Mouse (Mus musculus): ENCODE data around the gene Atxn7l3. TPM values are rescaled to one million over a fixed set of nuclear protein-coding genes. Genes with fewer than 3 reads are reported as not detected.

Atxn7l3 gene
- total and polyA plus RNA-seq, 2 experiments from 2014 or later = 26.5 to 166 TPM

DNA sequence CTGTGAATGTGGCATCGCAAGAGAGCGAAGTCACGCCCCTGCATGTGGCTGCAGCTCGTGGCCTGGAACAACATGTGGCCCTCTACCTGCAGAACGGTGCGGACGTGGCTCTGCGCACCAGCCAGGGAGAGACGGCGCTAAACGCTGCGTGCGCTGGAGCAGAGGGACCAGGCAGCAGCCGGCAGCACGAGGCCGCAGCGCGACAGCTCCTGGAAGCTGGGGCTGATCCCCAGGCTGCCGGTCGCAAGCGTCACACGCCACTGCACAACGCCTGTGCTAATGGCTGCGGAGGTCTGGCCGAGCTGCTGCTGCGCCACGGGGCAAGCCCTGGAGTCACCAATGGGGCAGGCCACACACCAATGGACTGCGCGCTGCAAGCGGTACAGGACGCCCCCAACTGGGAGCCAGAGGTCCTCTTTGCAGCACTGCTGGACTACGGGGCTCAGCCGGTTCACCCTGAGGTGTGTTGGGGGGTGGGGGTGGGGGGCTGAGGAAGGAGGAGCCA, 20.0 kb downstream of the Atxn7l3 start:
- Histone ChIP-seq H3K4me2 (ENCODE audit: low read depth, low read length, poor library complexity, severe bottlenecking) (peak overlapping the region; percentile 80), H3K9ac (replicated peaks; ENCODE audit: low read length, poor library complexity, severe bottlenecking) (peak overlapping the region; percentile 65), H3K27ac (ENCODE audit: low read depth, low read length) (peak overlapping the region; percentile 60; the same call in 1 of the 2 replicates), H3K27me3 (ENCODE audit: insufficient read depth, low read length) (no peaks in the 10 kb centered on the region), H3K4me1 (ENCODE audit: insufficient read depth, low read length) (peaks cover 3% of the 10 kb centered on the region; the same call in 1 of the 2 replicates), H3K9me3 (ENCODE audit: low read length) (no peaks in the 10 kb centered on the region), H3K4me3 (ENCODE audit: low read depth, low read length) (peak overlapping the region; percentile 34), H3K36me3 (ENCODE audit: insufficient read depth, low read length) (no peaks in the 10 kb centered on the region)
- under 1% methylated on average over 32 of the region's 33 CpGs for WGBS
- peak; percentile 72 for ATAC-seq (ENCODE audit: low FRiP score)
- peak; percentile 40 for DNase-seq (ENCODE audit: low spot score)
- TF ChIP-seq CTCF (IDR thresholded peaks at IDR 0.05) = no peak

DNA sequence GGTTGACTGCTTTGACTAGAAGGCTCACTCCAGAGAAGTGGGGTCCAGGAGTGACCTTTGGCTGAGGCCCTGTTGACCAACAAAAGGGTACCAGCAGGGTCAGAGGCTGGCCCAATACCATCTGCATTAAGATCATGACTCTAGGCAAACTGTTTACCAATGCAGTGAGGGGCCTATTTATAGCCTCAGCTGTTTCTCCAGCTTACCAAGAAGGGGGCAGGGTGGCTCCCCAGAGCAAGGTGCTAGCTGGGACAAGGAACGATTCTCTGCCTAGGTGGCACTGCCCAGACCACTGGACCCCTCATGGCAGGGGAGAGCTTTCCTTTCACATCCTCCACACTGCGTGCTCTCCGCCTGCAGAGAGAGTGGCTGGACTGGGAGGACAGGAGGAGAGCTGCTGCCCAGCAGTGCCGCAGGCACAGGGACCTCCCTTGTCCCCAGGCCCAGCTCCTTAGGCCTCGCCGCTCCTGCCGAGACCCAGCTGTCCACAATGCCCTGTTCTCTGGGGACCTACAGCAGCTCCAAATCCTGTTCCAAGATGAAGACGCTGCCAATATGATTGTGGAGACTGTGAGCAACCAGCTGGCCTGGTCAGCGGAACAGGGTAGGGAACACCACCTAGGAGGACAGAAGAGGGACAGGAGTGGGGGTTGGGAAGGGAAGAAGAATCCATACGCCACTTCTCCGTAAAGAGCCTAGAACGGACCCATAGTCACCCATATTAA, 27.7 kb downstream of the Atxn7l3 start, which contains the start of gene Asb16:
Asb16 (plus strand) TSS at position 224 of the 725 bp plus-strand sequence.
- ATAC-seq (ENCODE audit: low FRiP score) (no peak), DNase-seq (ENCODE audit: low spot score) (no peak)
- Histone ChIP-seq H3K27ac (ENCODE audit: low read depth, low read length) (no peak within 1 kb of the TSS), H3K9me3 (ENCODE audit: low read length) (no peaks in the 10 kb centered on the region), H3K9ac (replicated peaks; ENCODE audit: low read length, poor library complexity, severe bottlenecking) (no peak within 1 kb of the TSS), H3K36me3 (ENCODE audit: insufficient read depth, low read length) (no peaks in the 10 kb centered on the region), H3K4me1 (ENCODE audit: insufficient read depth, low read length) (no peaks in the 10 kb centered on the region), H3K4me2 (ENCODE audit: low read depth, low read length, poor library complexity, severe bottlenecking) (no peak within 1 kb of the TSS), H3K4me3 (ENCODE audit: low read depth, low read length) (no peak within 1 kb of the TSS), H3K27me3 (ENCODE audit: insufficient read depth, low read length) (no peaks in the 10 kb centered on the region)
- WGBS = 81% methylated on average over 12 of the region's 12 CpGs
- no peak for TF ChIP-seq CTCF (IDR thresholded peaks at IDR 0.05)

DNA sequence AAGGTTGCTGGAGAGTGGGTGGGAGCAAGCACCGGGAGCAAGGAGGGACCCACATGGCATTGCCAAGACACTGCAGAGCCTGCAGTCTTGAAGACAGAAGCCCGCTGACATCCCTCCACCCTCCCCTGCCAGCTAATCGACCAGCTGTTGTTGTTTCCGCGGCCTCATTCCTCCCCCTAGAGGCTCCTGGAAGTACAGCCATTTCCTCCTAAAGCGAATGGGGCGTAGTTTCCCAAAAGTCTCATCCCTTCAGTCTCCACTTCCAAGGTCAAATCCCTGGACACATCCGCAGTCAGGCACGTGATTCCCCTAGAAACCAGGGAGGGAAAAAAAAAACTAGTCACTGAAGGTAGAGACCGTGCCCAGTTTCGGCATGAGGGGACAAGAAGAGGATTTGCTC, 29.0 kb downstream of the Atxn7l3 start:
- no peak overlapping the region for H3K4me2 ChIP-seq (ENCODE audit: low read depth, low read length, poor library complexity, severe bottlenecking)
- TF ChIP-seq CTCF (IDR thresholded peaks at IDR 0.05) = peak; percentile 81
- no peak overlapping the region for H3K9ac ChIP-seq (replicated peaks; ENCODE audit: low read length, poor library complexity, severe bottlenecking)
- no peaks in the 10 kb centered on the region for H3K36me3 ChIP-seq (ENCODE audit: insufficient read depth, low read length)
- H3K9me3 ChIP-seq (ENCODE audit: low read length) = no peaks in the 10 kb centered on the region
- ATAC-seq (ENCODE audit: low FRiP score) (peak; percentile 72; the same call in 1 of the 2 replicates), DNase-seq (ENCODE audit: low spot score) (peak; percentile 89)
- no peak overlapping the region for H3K4me3 ChIP-seq (ENCODE audit: low read depth, low read length)
- H3K4me1 ChIP-seq (ENCODE audit: insufficient read depth, low read length) = no peaks in the 10 kb centered on the region
- no peaks in the 10 kb centered on the region for H3K27me3 ChIP-seq (ENCODE audit: insufficient read depth, low read length)
- H3K27ac ChIP-seq (ENCODE audit: low read depth, low read length) = no peak overlapping the region
- WGBS = 9% methylated on average over 11 of the region's 11 CpGs

DNA sequence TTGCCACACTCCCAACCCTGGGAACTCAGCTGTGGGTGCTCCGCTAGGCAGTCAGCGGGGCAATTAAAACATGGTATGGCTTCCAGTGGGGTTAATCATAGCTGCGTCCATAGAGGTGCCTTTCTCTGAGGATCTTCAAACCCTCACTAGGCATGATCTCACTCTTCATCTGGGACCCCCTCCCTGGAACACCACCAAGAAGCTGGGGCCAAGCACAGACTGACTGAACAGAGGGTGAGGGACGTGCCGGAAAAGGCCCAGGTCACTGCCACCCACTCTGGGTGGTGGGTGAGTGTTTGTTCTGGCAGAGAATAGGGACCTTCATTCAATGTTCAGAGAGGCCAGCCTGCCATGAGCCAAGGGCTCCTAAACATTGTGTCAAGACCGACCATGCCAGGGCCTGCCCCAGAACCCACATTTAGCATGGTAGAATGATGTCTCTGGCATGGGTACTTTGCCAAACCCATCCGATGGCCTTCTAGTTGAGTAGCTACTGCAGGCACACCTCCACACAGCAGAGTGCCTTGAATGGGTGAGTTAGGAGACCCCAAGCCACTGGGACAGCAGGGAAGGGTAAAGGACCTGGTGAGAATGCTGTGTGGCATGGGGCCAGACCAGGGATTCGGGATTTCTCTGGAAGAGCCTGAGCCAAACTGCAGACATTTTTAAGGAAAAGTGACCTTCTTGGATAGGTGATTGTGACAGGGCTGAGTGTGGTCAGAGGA, 29.6 kb downstream of the Atxn7l3 start:
- H3K36me3 ChIP-seq (ENCODE audit: insufficient read depth, low read length) = no peaks in the 10 kb centered on the region
- TF ChIP-seq CTCF (IDR thresholded peaks at IDR 0.05) = no peak
- no peaks in the 10 kb centered on the region for H3K9me3 ChIP-seq (ENCODE audit: low read length)
- H3K4me3 ChIP-seq (ENCODE audit: low read depth, low read length) = no peak overlapping the region
- ATAC-seq (ENCODE audit: low FRiP score) (no peak), DNase-seq (ENCODE audit: low spot score) (no peak)
- no peak overlapping the region for H3K27ac ChIP-seq (ENCODE audit: low read depth, low read length)
- 88% methylated on average over 8 of the region's 8 CpGs for WGBS
- no peak overlapping the region for H3K4me2 ChIP-seq (ENCODE audit: low read depth, low read length, poor library complexity, severe bottlenecking)
- H3K9ac ChIP-seq (replicated peaks; ENCODE audit: low read length, poor library complexity, severe bottlenecking) = no peak overlapping the region
- no peaks in the 10 kb centered on the region for H3K27me3 ChIP-seq (ENCODE audit: insufficient read depth, low read length)
- H3K4me1 ChIP-seq (ENCODE audit: insufficient read depth, low read length) = no peaks in the 10 kb centered on the region

DNA sequence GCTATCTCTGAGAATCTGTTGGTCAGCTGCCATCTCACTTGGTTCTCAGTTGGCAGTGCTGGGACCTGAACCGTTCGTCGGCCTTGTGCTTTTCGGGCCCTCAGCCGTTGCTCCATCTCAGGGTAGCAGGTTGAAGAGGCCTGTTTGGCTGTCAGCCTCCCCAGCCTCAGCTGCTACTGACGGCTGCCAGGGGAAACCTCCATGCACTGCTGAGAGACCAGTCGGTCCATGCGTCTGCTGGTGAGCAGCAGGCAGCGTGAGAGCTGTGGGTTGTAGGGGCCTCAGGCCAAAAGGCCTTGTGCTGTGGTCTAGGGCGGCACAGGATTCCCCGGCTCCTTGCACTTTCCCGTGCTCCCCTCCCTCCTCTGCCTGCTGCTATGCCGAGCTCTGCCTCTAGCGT, 30.6 kb downstream of the Atxn7l3 start:
- Histone ChIP-seq H3K9ac (replicated peaks; ENCODE audit: low read length, poor library complexity, severe bottlenecking) (no peak overlapping the region), H3K4me1 (ENCODE audit: insufficient read depth, low read length) (no peaks in the 10 kb centered on the region), H3K27ac (ENCODE audit: low read depth, low read length) (no peak overlapping the region), H3K4me3 (ENCODE audit: low read depth, low read length) (no peak overlapping the region), H3K36me3 (ENCODE audit: insufficient read depth, low read length) (no peaks in the 10 kb centered on the region), H3K4me2 (ENCODE audit: low read depth, low read length, poor library complexity, severe bottlenecking) (no peak overlapping the region), H3K9me3 (ENCODE audit: low read length) (no peaks in the 10 kb centered on the region), H3K27me3 (ENCODE audit: insufficient read depth, low read length) (no peaks in the 10 kb centered on the region)
- WGBS = 62% methylated on average over 14 of the region's 14 CpGs
- ATAC-seq (ENCODE audit: low FRiP score) = peak; percentile 27; the same call in 1 of the 2 replicates
- TF ChIP-seq CTCF (IDR thresholded peaks at IDR 0.05) = no peak
- DNase-seq (ENCODE audit: low spot score) = peak; percentile 46

DNA sequence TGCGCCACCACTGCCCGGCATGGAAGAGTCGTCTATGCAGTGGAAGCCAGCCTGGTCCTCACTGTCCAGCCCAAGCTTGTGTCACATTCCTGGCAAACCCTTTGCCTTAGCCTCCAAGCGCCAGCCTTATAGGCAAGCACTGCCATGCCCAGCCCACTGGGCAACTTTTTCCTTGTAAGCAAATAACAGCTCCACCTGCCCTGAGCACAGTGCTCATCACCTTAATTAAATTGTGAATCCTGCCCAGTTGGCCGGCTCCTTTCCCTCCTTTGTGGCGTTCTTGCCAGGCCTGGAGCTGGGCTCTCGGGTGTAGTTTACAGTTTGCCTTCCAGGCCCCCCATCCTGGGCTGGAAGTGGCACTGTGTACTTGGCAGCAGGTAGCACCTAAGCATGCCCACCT, 33.2 kb downstream of the Atxn7l3 start:
- no peaks in the 10 kb centered on the region for H3K36me3 ChIP-seq (ENCODE audit: insufficient read depth, low read length)
- no peak overlapping the region for H3K27ac ChIP-seq (ENCODE audit: low read depth, low read length)
- H3K9ac ChIP-seq (replicated peaks; ENCODE audit: low read length, poor library complexity, severe bottlenecking) = no peak overlapping the region
- no peak for DNase-seq (ENCODE audit: low spot score)
- 92% methylated on average over 7 of the region's 7 CpGs for WGBS
- no peak overlapping the region for H3K4me3 ChIP-seq (ENCODE audit: low read depth, low read length)
- no peaks in the 10 kb centered on the region for H3K27me3 ChIP-seq (ENCODE audit: insufficient read depth, low read length)
- H3K9me3 ChIP-seq (ENCODE audit: low read length) = no peaks in the 10 kb centered on the region
- ATAC-seq (ENCODE audit: low FRiP score) = no peak
- H3K4me2 ChIP-seq (ENCODE audit: low read depth, low read length, poor library complexity, severe bottlenecking) = no peak overlapping the region
- H3K4me1 ChIP-seq (ENCODE audit: insufficient read depth, low read length) = no peaks in the 10 kb centered on the region
- no peak for TF ChIP-seq CTCF (IDR thresholded peaks at IDR 0.05)
